Mouse (Mus musculus): ENCODE measurements at regions not wholly inside any gene's neighbourhood (a gene's known extent, or its start where the extent isn't known, plus 50 kb on each side); places are given as distances from the start of the nearest gene placed in this dataset.

- TF ChIP-seq CTCF (conservative IDR thresholded peaks at IDR 0.05; ENCODE audit: low read length) = no peak
- TF ChIP-seq POU5F1 (IDR thresholded peaks at IDR 0.05; ENCODE audit: borderline replicate concordance, low read length) = no peak
Measured at GRCm38 (mm10) chr3:149496122-149496521, 505.8 kb upstream of the Adgrl2 start.
